Mouse (Mus musculus): ENCODE data around the gene Pgbd1. TPM values are rescaled to one million over a fixed set of nuclear protein-coding genes. Genes with fewer than 3 reads are reported as not detected.

The Pgbd1 gene
- total RNA-seq, 2 experiments from 2014 or later, result 0.36 to 0.45 TPM

Small RNAs within 50 kb of the gene (microRNA-seq; reads per million reads assigned to microRNA genes)
- 0 reads per million in 2 experiments for gene Mir1896 (ENCODE audit: borderline number of aligned reads in 2 of 2)
- 0 reads per million in 2 experiments for gene Mir6942 (ENCODE audit: borderline number of aligned reads in 2 of 2)

Other genes starting within 250 kb of the Pgbd1 start
- gene Gpx5, start 148.3 kb downstream of the Pgbd1 start, total RNA-seq (2021), result not detected
- not detected for gene Gpx6, start 128.9 kb downstream of the Pgbd1 start, total RNA-seq (2021)
- not detected for gene Olfr1367, start 94.1 kb downstream of the Pgbd1 start, total RNA-seq (2021)
- gene Zscan12, start 78.2 kb downstream of the Pgbd1 start, total RNA-seq (2021), result 1 to 10 TPM; 9.5 to 9.8 TPM
- 10 to 100 TPM; 61.1 to 72.4 TPM for gene Zkscan3, start 38.3 kb downstream of the Pgbd1 start, total RNA-seq (2021)
- gene Zscan26, start 12.7 kb upstream of the Pgbd1 start, total RNA-seq (2021), result 10 to 100 TPM; 36.3 to 41.8 TPM
- 1 to 10 TPM in 1 of 2 experiments, under 1 TPM in 1; 0.76 to 1.5 TPM for gene Nkapl, start 27.5 kb upstream of the Pgbd1 start, total RNA-seq (2021)
- 1 to 10 TPM; 2.2 to 2.6 TPM for gene Zkscan4, start 37.8 kb upstream of the Pgbd1 start, total RNA-seq (2021)
- not detected for gene Gm10065, start 38.4 kb upstream of the Pgbd1 start, total RNA-seq (2021)
- gene AK157302, start 54.2 kb upstream of the Pgbd1 start, total RNA-seq (2021), result 10 to 100 TPM; 13.8 to 16.2 TPM
- 100 to 1,000 TPM in 1 of 2 experiments, 10 to 100 TPM in 1; 87.5 to 171 TPM for gene Gm11273, start 60.4 kb upstream of the Pgbd1 start, total RNA-seq (2021)
- 10 to 100 TPM; 13.5 to 15.6 TPM for gene Zkscan8, start 90.1 kb upstream of the Pgbd1 start, total RNA-seq (2021)
- not detected for gene Olfr1366, start 101.8 kb upstream of the Pgbd1 start, total RNA-seq (2021)
- gene Olfr1535, start 118.8 kb upstream of the Pgbd1 start, total RNA-seq (2021), result not detected
- not detected for gene Olfr1364, start 140.7 kb upstream of the Pgbd1 start, total RNA-seq (2021)
- not detected for gene Olfr1362, start 173.0 kb upstream of the Pgbd1 start, total RNA-seq (2021)
- gene Olfr11, start 201.5 kb upstream of the Pgbd1 start, total RNA-seq (2021), result not detected
- not detected for gene Olfr1361, start 222.3 kb upstream of the Pgbd1 start, total RNA-seq (2021)
- not detected for gene Olfr1360, start 236.3 kb upstream of the Pgbd1 start, total RNA-seq (2021)

All from adrenal gland, adult 18-20 months (tissue).